Mouse (Mus musculus) MEL (cell line): ENCODE measurements at regions not wholly inside any gene's neighbourhood (a gene's known extent, or its start where the extent isn't known, plus 50 kb on each side); places are given as distances from the start of the nearest gene placed in this dataset.

ENCODE experiments used
- CTCF ChIP-seq, 3 experiments: IDR thresholded peaks in 2 of 3; conservative IDR thresholded peaks in 1 of 3; 2 replicates each; pipeline ENCODE4 v1.5.1; 2011 to 2012; ENCODE audit warnings: low read length in 3 of 3, low read depth in 2 of 3, mild to moderate bottlenecking in 2 of 3, improper control_type of control experiment in 1 of 3, inconsistent platforms in 1 of 3, mixed read lengths in 1 of 3, moderate library complexity in 1 of 3; ENCODE audit not compliant: control insufficient read depth in 1 of 3, insufficient read depth in 1 of 3, poor library complexity in 1 of 3, severe bottlenecking in 1 of 3
- ELF1 ChIP-seq: IDR thresholded peaks from 2 replicates; pipeline ENCODE4 v1.6.1; 2014; ENCODE audit warnings: low read depth, mild to moderate bottlenecking, inconsistent platforms, low read length, improper control_type of control experiment, moderate library complexity
- MYC ChIP-seq: IDR thresholded peaks from 2 replicates; pipeline ENCODE4 v1.6.1; 2011; ENCODE audit warnings: low read depth, mild to moderate bottlenecking, low read length, improper control_type of control experiment, moderate library complexity
- SIN3A ChIP-seq: IDR thresholded peaks from 2 replicates; pipeline ENCODE4 v1.6.1; 2012; ENCODE audit warnings: low read length, improper control_type of control experiment, inconsistent platforms
- SMC3 ChIP-seq: IDR thresholded peaks from 2 replicates; pipeline ENCODE4 v1.6.1; 2011; ENCODE audit warnings: low read depth, low read length, improper control_type of control experiment
- TCF12 ChIP-seq: IDR thresholded peaks from 2 replicates; pipeline ENCODE4 v1.6.1; 2014; ENCODE audit warnings: low read depth, mild to moderate bottlenecking, inconsistent platforms, low read length, improper control_type of control experiment, moderate library complexity
- USF1 ChIP-seq: IDR thresholded peaks from 2 replicates; pipeline ENCODE4 v1.6.1; 2014; ENCODE audit warnings: low read depth, mild to moderate bottlenecking, inconsistent platforms, low read length, improper control_type of control experiment, moderate library complexity

DNA sequence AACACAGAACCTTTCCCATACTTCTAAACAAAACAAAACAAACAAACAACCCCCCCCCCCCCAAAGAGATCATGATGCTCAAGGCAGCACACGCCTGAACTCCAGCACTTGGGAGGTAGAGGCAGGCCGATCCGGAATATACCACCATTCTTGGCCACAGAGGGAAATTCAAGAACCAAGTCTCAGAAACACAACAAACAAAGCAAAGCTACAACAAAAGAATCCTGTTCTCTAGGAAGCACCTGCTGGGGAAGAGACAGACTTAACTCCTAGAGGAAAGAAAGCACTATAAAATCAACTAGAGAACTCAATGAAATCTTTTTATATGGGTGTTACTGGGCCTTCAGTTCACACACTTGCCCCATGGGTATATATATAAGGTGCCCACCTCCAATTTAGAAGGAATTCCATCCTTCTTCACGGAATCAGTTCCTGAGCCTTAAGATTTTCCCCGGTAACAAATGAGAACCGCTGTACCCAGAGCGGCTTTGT, 96.1 kb downstream of the Tmco5 start:
- TF ChIP-seq CTCF (IDR thresholded peaks at IDR 0.05 in 2 of 3, conservative IDR thresholded peaks at IDR 0.05 in 1 of 3; ENCODE audit: control insufficient read depth in 1 of 3, insufficient read depth in 1 of 3, low read depth in 2 of 3, low read length in 3 of 3, poor library complexity in 1 of 3, severe bottlenecking in 1 of 3) (no peak), MYC (no peak), SIN3A (no peak), TCF12 (no peak), ELF1 (no peak), USF1 (no peak), SMC3 (no peak)
